Mouse (Mus musculus): ENCODE measurements around the gene Mlip. TPM values are rescaled to one million over a fixed set of nuclear protein-coding genes. Genes with fewer than 3 reads are reported as not detected.
"Not testable (repeated sequence)": the region's sequence is repeated elsewhere in the genome, so short reads cannot be mapped to it uniquely, and the experiment has no call there.

Gene Mlip
- total RNA-seq, 2 experiments from 2014 or later: 54.5 to 60.9 TPM

DNA sequence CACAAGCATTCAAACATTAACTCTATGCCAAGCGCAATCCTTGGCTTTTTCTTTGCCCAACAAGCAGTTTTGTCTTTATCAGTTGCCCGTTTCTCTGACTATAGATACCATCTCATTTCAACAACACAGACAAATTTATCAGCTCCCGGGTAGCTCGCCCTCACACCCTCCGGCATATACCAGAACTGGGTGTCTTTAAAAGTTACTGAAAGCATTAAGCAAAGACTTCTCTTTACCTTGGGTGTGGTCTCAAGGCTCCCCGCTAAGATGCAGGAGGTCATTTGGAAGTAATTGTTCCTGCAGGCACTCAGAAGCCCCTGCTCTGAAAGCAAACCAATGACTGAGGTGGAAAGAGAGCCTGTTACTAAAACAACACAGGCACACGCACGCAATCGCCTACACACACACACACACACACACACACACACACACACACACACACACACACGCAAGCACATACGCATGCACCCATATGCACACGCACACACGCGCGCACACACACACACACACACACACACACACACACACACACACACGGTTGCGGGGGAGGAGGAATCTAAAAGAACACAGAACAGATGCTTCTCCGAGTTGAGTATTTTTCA lies 101.2 kb downstream of the Mlip start:
- peak; percentile 42 to 64 for DNase-seq (ENCODE audit: low spot score in 2 of 2)

DNA sequence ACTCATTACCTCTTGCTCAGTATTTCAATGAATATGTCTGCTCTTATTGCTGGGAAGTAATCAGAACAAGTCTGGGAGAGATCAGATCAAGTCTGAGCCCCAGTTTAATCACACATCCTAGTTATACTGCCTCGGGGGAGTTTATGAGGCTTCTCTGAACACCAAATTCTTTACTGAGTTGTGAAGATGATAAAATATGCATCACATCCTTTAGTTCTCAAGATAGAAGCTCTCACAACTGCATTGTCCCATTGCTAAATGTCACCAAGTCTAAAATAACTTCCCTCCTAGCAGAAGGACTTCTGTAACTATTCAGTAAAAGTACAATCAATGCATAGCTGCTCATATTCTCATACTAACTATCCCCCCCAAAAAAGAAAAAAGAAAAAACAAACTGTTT lies 154.5 kb downstream of the Mlip start:
- no peak for DNase-seq (ENCODE audit: low spot score in 2 of 2)

DNA sequence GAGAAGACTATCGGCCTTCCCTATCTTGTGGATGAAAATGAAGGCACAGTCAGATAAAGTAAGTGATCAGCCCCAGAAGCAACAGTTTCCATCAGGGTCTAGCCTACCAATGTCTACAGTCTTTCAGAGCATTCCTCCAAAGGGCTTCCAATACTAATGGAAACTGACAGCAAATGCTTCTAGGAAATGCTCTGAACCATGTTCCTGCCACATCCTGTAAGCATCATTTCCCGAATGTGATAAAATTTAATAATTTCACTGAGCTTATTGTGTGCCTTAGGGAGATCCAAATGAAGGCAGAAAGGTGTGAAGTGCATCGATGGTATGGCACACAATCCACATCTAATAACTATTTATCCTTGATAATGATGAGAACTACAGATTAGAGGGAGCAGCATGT lies 173.3 kb downstream of the Mlip start:
- no peak for DNase-seq (ENCODE audit: low spot score in 2 of 2)

DNA sequence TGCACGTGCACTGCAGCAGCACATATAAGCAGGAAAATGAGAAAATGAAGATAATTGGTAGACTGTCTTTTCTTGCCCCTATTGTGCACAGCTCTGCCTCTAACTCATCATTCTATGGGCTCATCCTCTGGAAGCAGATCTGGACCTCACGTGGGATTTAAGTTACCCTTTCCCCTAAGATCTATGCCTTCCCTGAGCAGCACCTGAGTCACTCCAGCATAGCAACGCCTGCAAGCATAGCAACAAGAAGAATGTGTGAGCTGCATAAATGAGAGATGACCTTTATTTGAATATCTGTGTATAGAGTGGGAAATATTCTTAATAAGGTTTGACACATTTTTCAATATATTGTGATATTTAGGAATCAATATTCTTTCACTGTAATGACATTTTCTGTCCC lies 176.9 kb downstream of the Mlip start:
- DNase-seq (ENCODE audit: low spot score in 2 of 2): no peak

DNA sequence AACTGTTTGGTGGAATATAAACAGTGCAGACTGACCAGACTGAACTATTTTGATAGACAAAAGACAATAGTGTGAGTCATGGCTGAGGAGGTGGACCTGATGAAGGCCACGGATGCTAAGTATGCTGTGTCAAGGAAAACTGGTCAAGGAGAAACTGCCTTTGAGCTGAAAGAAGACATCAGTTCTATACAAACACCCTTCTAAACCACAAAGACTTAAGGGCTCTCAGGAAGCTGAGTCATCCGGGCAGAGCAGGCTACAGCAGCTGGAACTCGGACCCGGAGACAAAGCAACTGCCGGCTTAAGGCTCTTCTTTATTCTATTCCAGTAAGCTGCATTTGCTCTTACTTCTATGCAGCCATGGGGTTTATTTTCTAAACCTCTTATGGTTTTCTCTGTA lies 180.7 kb downstream of the Mlip start:
- no peak for DNase-seq (ENCODE audit: low spot score in 2 of 2)

DNA sequence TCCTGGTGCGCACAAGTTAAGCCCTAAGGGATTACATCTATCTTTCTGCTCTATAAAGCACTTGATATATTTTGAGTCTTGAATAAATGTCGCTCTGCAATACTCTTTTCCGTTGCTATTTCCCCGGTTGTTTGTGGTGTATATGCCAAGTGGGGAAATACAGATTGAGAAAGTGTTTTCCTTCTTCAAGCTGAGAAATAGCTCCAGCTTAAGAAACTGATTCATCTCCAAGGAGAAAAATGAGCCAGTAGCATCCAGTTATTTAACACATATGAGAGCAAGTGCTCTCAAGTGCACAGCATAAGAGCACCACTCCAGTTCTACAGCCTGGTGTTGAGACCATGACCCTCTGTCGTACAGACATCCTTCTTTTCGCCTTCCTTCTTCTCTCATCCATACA lies 186.9 kb downstream of the Mlip start:
- no peak for DNase-seq (ENCODE audit: low spot score in 2 of 2)

DNA sequence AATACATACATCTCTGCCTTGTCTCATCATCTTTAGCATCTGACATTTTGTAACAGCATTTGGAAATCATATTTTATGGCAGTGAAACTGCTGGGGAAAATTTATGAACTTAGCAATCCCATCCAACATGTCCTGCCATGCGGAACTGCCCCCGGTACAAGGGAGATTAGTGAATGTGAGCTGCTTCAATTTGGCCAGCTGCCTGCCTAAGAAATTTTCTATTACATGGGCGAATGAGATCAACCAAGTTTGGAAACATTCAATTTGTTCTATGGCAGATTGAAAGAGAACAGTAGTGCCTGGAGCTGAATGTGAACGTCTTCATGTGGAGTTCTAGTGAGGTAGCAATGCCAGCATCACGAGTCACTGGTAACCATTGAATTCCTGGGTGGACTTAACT lies 191.0 kb downstream of the Mlip start:
- DNase-seq (ENCODE audit: low spot score in 2 of 2): no peak

DNA sequence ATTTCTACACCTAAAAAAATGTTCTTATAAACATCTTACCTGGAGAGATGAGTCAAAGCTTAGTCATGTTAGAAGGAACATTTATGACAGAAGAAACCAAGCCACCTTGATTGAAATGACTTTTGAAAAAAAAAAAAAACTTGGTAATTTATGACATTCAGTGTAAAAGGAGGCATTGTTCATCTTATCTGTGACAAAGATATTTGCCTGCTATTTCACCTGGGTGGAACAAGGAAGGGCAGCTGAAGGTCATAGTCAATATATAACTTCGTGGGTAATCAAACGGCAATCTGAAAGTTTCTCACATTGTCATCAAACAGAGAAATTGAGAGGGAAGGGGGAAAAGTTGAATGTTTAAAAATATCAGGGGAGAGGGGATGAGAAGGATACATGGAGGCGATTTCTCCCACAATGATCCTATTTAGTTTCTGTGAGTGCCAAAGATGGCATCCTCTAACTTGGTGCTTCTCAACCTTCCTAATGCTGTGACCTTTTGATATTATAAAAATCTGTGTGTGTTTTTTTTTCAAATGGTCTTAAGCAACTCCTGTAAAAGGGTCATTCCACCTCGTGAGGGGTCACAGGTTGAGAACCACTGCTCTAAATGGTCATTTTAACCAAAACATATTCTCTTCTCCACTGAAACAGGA lies 192.4 kb downstream of the Mlip start:
- no peak for DNase-seq (ENCODE audit: low spot score in 2 of 2)

DNA sequence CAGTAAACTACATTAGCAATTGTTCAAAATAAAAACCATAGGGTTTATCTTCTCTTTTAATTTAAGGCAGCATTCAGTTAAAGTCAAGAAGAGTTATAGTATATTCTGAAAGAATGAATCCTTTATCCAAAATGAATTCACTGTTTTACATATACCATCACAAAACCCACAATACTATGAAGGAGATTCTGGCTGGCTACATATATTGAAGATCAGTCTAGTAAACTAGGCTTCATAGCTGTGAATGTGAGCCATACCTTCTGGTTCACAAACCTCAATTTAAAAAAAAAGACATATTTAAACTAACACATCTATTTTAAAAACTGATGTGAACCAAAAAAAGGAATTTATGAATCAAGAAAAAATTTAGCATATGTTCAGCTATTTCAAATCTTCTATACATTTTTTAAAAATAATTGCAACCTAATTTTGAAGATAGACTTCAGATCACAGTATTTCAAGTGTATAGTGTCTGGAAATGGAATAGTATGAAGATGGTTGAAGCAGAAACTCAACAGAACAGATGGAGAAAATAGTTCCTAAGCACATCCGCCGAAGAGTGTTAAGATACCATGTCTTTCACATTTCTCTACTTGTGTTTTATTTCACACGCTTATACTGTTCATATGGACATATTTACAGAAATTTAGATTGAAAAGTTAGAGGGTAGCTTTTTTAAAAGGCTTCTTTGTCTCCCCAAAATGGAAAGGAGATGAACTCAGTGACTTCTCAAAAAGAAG lies 204.1 kb downstream of the Mlip start:
- no peak for DNase-seq (ENCODE audit: low spot score in 2 of 2)

DNA sequence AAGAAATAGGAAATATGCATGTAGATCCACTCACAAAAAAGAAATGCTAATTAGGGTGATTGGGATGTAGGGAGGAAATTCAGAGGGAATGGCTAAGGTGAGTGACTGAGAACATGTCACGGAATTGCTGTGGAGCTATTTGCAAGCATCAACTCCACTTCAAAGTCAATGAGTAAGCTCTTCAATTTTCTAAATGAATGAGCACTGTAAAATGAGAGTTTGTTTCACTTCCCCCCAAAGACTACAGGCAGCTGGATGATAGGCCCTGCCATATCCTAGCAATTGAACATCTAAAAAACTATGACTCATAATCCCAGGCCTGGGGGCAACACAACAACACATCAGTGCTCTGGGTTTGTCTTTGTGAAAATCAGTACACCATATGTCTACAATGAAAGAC lies 233.0 kb downstream of the Mlip start:
- DNase-seq (ENCODE audit: low spot score in 2 of 2): no peak

DNA sequence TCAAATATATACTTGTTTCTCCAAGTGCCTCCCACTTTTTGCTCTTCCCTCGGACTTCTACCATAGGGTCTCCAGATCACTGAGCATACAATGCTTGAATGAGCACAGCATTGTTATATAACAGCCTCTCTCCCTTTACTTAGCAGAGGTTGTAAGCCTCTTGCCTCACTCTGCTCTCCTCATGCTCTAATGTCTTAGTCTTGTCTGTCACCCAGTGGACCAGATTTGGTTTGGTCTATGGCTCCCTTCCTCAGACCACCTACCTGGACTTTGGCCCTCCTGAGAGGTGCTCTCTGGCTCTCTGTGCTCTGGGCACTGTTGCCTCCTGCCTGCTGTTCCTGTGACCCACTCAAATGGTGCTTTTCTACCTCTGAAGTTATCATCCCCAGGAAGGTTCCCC lies 255.9 kb downstream of the Mlip start:
- DNase-seq (ENCODE audit: low spot score in 2 of 2): no peak

DNA sequence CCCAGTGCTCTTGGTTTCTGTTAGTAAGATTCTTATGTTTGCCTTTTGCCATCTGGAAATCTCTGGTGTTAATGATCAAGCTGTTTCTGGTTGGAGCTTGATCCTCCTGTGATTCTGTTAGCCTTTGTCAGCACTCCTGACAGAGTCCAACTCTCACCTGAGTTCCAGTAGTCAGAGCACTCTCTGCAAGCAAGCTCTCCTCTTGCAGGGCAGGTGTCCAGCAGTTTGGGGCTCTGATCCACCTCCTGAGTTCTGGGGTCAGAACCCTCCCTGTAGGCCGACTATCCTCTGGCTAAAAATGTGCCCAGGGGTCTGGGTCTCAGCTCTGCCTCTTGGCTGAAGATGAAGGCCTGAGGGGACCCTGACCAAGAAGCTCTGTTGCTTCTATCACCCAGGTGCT lies 269.5 kb downstream of the Mlip start:
- DNase-seq (ENCODE audit: low spot score in 2 of 2): not testable (repeated sequence)

DNA sequence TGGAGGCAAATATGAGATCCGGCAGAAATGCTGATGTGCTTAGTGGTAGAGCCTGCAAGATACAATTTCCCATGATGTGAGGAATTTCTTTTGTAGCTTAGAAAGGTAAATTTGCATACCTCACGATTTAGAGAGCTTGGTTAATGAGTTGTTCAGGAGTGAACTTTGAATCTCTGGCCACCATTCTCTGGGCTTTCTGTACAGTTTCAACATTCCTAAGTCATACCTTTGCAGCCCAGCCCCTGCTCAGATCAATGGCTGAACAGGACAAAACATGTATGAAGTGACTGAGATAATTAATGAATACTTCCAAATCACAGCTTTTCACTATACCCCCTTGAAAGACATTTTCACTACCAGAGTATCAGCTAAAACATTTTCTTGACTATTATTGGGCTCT lies 281.1 kb downstream of the Mlip start:
- DNase-seq (ENCODE audit: low spot score in 2 of 2): no peak

DNA sequence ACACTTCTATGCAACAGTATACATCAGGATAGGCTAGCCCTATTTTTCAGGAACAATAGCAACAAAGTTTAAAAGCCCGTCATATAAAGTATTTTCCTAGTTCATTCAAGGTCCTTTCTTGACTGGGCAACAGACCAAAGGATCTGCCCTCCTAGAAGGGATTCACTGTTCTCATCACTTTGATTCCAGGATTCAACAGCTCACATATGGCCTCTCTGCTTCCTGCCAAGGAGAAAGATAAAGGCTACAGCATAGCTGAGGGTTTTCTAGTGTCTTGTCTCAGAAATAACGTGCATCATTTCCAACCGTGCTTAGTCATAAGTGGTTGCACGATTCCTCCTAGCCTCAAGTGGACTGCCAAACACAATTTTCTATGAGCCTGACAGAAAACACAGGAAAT lies 296.2 kb downstream of the Mlip start:
- no peak for DNase-seq (ENCODE audit: low spot score in 2 of 2)

DNA sequence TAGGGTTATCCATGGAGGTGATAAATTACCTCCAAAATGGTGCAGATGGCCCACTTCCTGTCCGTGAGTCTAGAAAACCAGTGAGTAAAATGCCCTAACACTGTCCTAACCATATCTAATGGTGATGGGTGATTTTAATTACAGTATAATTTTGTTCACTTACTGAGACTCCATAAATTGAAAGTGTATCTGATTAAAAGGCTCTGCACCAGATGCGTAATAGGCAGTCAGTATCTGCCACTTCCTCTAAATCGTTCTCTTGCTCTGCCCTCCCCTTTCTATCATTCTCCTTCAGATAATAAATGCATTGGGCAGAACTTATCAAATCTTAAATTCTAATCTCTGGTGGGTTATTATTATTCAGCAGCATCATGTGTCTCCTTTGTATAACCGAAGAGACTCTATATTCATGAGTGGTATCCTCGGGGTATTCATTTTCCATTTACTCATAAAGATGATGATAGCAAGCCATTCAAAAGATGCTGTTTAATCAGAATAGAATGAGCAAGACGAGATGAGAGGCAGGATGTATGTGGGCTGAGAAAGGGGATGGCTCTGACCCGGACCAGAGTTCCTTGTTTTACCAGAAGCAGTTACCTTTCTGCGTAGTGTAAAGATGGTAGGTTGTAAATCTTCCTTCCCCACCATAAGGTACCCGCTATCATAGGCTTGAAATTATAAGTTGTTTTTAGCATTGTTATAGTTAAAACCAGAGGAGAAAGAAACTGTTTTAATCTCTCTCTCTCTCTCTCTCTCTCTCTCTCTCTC lies 298.2 kb downstream of the Mlip start:
- no peak for DNase-seq (ENCODE audit: low spot score in 2 of 2)

Other genes with a start within 250 kb of the Mlip start
- 1 to 10 TPM; 7.4 to 9.2 TPM for gene Lrrc1, start 191.9 kb upstream of the Mlip start, total RNA-seq (2021)